Mouse (Mus musculus): ENCODE measurements at regions not wholly inside any gene's neighbourhood (a gene's known extent, or its start where the extent isn't known, plus 50 kb on each side); places are given as distances from the start of the nearest gene placed in this dataset.
A peak's percentile ranks its signal among the peaks of the same experiment; 100 is the strongest.

- Histone ChIP-seq H3K4me1 (replicated peaks) (no peaks in the 10 kb centered on the region), H3K4me3 (replicated peaks) (no peak overlapping the region), H3K36me3 (replicated peaks) (no peaks in the 10 kb centered on the region), H3K4me2 (no peak overlapping the region), H3K9ac (no peak overlapping the region), H3K27ac (replicated peaks) (no peak overlapping the region), H3K9me3 (replicated peaks) (no peaks in the 10 kb centered on the region), H3K27me3 (no peaks in the 10 kb centered on the region)
- WGBS (ENCODE audit: insufficient replicate concordance): 53% methylated on average over 2 of the region's 2 CpGs
- ATAC-seq (ENCODE audit: insufficient read depth): no peak
Measured at GRCm38 (mm10) chr13:85570886-85571527, 282.1 kb upstream of the Rasa1 start.

- WGBS (ENCODE audit: insufficient replicate concordance): 57% methylated on average over 2 of the region's 2 CpGs
- Histone ChIP-seq H3K9me3 (replicated peaks) (no peaks in the 10 kb centered on the region), H3K27me3 (no peaks in the 10 kb centered on the region), H3K27ac (replicated peaks) (no peak overlapping the region), H3K4me1 (replicated peaks) (no peaks in the 10 kb centered on the region), H3K36me3 (replicated peaks) (no peaks in the 10 kb centered on the region), H3K4me3 (replicated peaks) (no peak overlapping the region), H3K9ac (no peak overlapping the region), H3K4me2 (no peak overlapping the region)
- no peak for ATAC-seq (ENCODE audit: insufficient read depth)
Measured at GRCm38 (mm10) chr13:85557821-85558220, 268.9 kb upstream of the Rasa1 start.

GRCm38 (mm10) chr13:85556101-85556853 lies 267.3 kb upstream of the Rasa1 start:
- H3K4me3 ChIP-seq (replicated peaks): no peak overlapping the region
- 6% methylated on average over 5 of the region's 5 CpGs for WGBS (ENCODE audit: insufficient replicate concordance)
- no peaks in the 10 kb centered on the region for H3K4me1 ChIP-seq (replicated peaks)
- no peak overlapping the region for H3K27ac ChIP-seq (replicated peaks)
- H3K4me2 ChIP-seq: no peak overlapping the region
- H3K9me3 ChIP-seq (replicated peaks): no peaks in the 10 kb centered on the region
- H3K27me3 ChIP-seq: no peaks in the 10 kb centered on the region
- no peak overlapping the region for H3K9ac ChIP-seq
- H3K36me3 ChIP-seq (replicated peaks): no peaks in the 10 kb centered on the region
- ATAC-seq (ENCODE audit: insufficient read depth): no peak

GRCm38 (mm10) chr13:85553072-85553471 lies 264.1 kb upstream of the Rasa1 start:
- no peak overlapping the region for H3K9ac ChIP-seq
- whole genome bisulfite sequencing (ENCODE audit: insufficient replicate concordance): 43% methylated on average over 3 of the region's 3 CpGs
- H3K4me1 ChIP-seq (replicated peaks): no peaks in the 10 kb centered on the region
- no peaks in the 10 kb centered on the region for H3K9me3 ChIP-seq (replicated peaks)
- no peak overlapping the region for H3K27ac ChIP-seq (replicated peaks)
- no peaks in the 10 kb centered on the region for H3K27me3 ChIP-seq
- ATAC-seq (ENCODE audit: insufficient read depth): no peak
- no peak overlapping the region for H3K4me3 ChIP-seq (replicated peaks)
- H3K36me3 ChIP-seq (replicated peaks): no peaks in the 10 kb centered on the region
- H3K4me2 ChIP-seq: no peak overlapping the region

GRCm38 (mm10) chr13:85509671-85510070 lies 220.7 kb upstream of the Rasa1 start:
- Histone ChIP-seq H3K36me3 (replicated peaks) (no peaks in the 10 kb centered on the region), H3K27ac (replicated peaks) (no peak overlapping the region), H3K9me3 (replicated peaks) (no peaks in the 10 kb centered on the region), H3K9ac (no peak overlapping the region), H3K4me3 (replicated peaks) (no peak overlapping the region), H3K27me3 (no peaks in the 10 kb centered on the region), H3K4me2 (no peak overlapping the region), H3K4me1 (replicated peaks) (peaks cover 12% of the 10 kb centered on the region)
- no peak for ATAC-seq (ENCODE audit: insufficient read depth)
- whole genome bisulfite sequencing (ENCODE audit: insufficient replicate concordance): 11% methylated on average over 1 of the region's 1 CpGs

- H3K4me1 ChIP-seq (replicated peaks): peaks cover 12% of the 10 kb centered on the region
- no peaks in the 10 kb centered on the region for H3K9me3 ChIP-seq (replicated peaks)
- H3K4me3 ChIP-seq (replicated peaks): no peak overlapping the region
- no peak overlapping the region for H3K4me2 ChIP-seq
- H3K36me3 ChIP-seq (replicated peaks): no peaks in the 10 kb centered on the region
- H3K27ac ChIP-seq (replicated peaks): no peak overlapping the region
- H3K9ac ChIP-seq: no peak overlapping the region
- no peak for ATAC-seq (ENCODE audit: insufficient read depth)
- 40% methylated on average over 1 of the region's 1 CpGs for WGBS (ENCODE audit: insufficient replicate concordance)
- no peaks in the 10 kb centered on the region for H3K27me3 ChIP-seq
Measured at GRCm38 (mm10) chr13:85508552-85508951, 219.6 kb upstream of the Rasa1 start.

GRCm38 (mm10) chr13:85507374-85508101 lies 218.6 kb upstream of the Rasa1 start:
- peak overlapping the region; percentile 39 for H3K4me2 ChIP-seq
- H3K4me1 ChIP-seq (replicated peaks): peaks cover 12% of the 10 kb centered on the region
- peak; percentile 57; the same call in 1 of the 2 replicates for ATAC-seq (ENCODE audit: insufficient read depth)
- H3K9me3 ChIP-seq (replicated peaks): no peaks in the 10 kb centered on the region
- no peaks in the 10 kb centered on the region for H3K27me3 ChIP-seq
- no peak overlapping the region for H3K4me3 ChIP-seq (replicated peaks)
- H3K9ac ChIP-seq: no peak overlapping the region
- H3K36me3 ChIP-seq (replicated peaks): no peaks in the 10 kb centered on the region
- H3K27ac ChIP-seq (replicated peaks): peak overlapping the region; percentile 25; the same call in 1 of the 2 replicates
- 8% methylated on average over 6 of the region's 6 CpGs for WGBS (ENCODE audit: insufficient replicate concordance)

GRCm38 (mm10) chr13:85506875-85507274 lies 217.9 kb upstream of the Rasa1 start:
- Histone ChIP-seq H3K27me3 (no peaks in the 10 kb centered on the region), H3K9me3 (replicated peaks) (no peaks in the 10 kb centered on the region), H3K36me3 (replicated peaks) (no peaks in the 10 kb centered on the region), H3K9ac (no peak overlapping the region), H3K27ac (replicated peaks) (no peak overlapping the region), H3K4me2 (no peak overlapping the region), H3K4me1 (replicated peaks) (peaks cover 12% of the 10 kb centered on the region), H3K4me3 (replicated peaks) (no peak overlapping the region)
- 13% methylated on average over 1 of the region's 1 CpGs for WGBS (ENCODE audit: insufficient replicate concordance)
- no peak for ATAC-seq (ENCODE audit: insufficient read depth)

- Histone ChIP-seq H3K9ac (no peak overlapping the region), H3K27me3 (no peaks in the 10 kb centered on the region), H3K27ac (replicated peaks) (no peak overlapping the region), H3K4me1 (replicated peaks) (peaks cover 12% of the 10 kb centered on the region), H3K9me3 (replicated peaks) (no peaks in the 10 kb centered on the region), H3K4me3 (replicated peaks) (no peak overlapping the region), H3K36me3 (replicated peaks) (no peaks in the 10 kb centered on the region), H3K4me2 (no peak overlapping the region)
- 0 out of 2 replicates have a peak, but pooled peaks have one; percentile 26 for ATAC-seq (ENCODE audit: insufficient read depth)
- 22% methylated on average over 1 of the region's 1 CpGs for WGBS (ENCODE audit: insufficient replicate concordance)
Measured at GRCm38 (mm10) chr13:85506030-85506429, 217.1 kb upstream of the Rasa1 start.

- no peaks in the 10 kb centered on the region for H3K9me3 ChIP-seq (replicated peaks)
- ATAC-seq (ENCODE audit: insufficient read depth): no peak
- H3K36me3 ChIP-seq (replicated peaks): no peaks in the 10 kb centered on the region
- no peak overlapping the region for H3K4me3 ChIP-seq (replicated peaks)
- no peak overlapping the region for H3K27ac ChIP-seq (replicated peaks)
- H3K4me1 ChIP-seq (replicated peaks): peaks cover 12% of the 10 kb centered on the region
- 18% methylated on average over 4 of the region's 4 CpGs for WGBS (ENCODE audit: insufficient replicate concordance)
- no peak overlapping the region for H3K4me2 ChIP-seq
- no peak overlapping the region for H3K9ac ChIP-seq
- H3K27me3 ChIP-seq: no peaks in the 10 kb centered on the region
Measured at GRCm38 (mm10) chr13:85505046-85505445, 216.1 kb upstream of the Rasa1 start.

GRCm38 (mm10) chr13:85504001-85504400 lies 215.1 kb upstream of the Rasa1 start:
- no peak for ATAC-seq (ENCODE audit: insufficient read depth)
- H3K9ac ChIP-seq: no peak overlapping the region
- peaks cover 12% of the 10 kb centered on the region for H3K4me1 ChIP-seq (replicated peaks)
- no peak overlapping the region for H3K27ac ChIP-seq (replicated peaks)
- H3K4me2 ChIP-seq: no peak overlapping the region
- no peaks in the 10 kb centered on the region for H3K27me3 ChIP-seq
- 54% methylated on average over 4 of the region's 4 CpGs for WGBS (ENCODE audit: insufficient replicate concordance)
- no peaks in the 10 kb centered on the region for H3K9me3 ChIP-seq (replicated peaks)
- H3K36me3 ChIP-seq (replicated peaks): no peaks in the 10 kb centered on the region
- H3K4me3 ChIP-seq (replicated peaks): no peak overlapping the region
